Mouse (Mus musculus): ENCODE measurements around the gene Immp2l.

DNA sequence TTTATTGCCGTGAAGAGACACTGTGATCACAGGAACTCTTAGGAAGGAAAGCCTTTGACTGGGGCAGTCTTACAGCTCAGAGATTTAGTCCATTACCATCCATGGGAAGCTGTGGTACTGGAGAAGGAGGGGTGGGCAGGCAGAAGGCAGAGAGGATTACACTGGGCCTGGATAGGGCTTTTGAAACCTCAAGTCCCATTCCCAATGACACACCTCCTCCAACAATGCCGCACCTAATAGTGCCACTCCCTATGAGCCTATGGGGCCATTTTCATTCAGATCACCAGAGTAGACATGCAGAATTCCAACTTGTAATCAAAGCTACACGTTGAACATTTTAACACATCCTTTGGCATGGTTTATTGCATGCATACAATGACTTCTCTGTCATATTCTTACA is 29.0 kb downstream of the Immp2l start:
- TF ChIP-seq POLR2A (IDR thresholded peaks at IDR 0.05; ENCODE audit: extremely low read depth, insufficient read depth, low read length) = no peak
- no peak for TF ChIP-seq CTCF (IDR thresholded peaks at IDR 0.05; ENCODE audit: low read depth, low read length)

All from liver, adult 2 months (tissue).